Mouse (Mus musculus): Measurements from ENCODE around the gene Kng1.
"Not testable (repeated sequence)": the region's sequence is repeated elsewhere in the genome, so short reads cannot be mapped to it uniquely, and the experiment has no call there.

DNA sequence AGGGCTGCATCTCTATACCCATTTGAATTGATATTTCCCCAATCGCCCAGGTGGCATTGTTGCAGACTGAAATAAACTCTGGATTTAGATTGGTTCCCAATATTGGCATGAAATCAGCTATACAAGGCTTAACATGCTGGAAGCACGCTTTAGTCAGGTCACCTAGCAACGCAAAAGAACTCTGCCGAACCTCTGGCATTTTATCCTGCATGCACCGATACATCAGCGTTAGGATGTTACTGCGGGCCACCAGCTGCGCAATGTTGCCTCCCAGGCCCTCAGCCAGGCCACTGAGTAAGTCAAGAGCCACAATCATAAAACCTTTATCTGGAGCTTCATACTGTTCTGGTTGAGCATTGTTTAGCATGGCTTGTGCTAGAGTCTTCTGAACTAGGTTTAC lies 43.0 kb upstream of the Kng1 start:
- not testable (repeated sequence) for TF ChIP-seq ZNF384 (IDR thresholded peaks at IDR 0.05; ENCODE audit: low read depth, low read length); ZC3H11A (IDR thresholded peaks at IDR 0.05; ENCODE audit: borderline replicate concordance, low read depth, low read length); CHD2 (IDR thresholded peaks at IDR 0.05; ENCODE audit: low read depth, low read length); MAFK (IDR thresholded peaks at IDR 0.05; ENCODE audit: insufficient read depth, low read depth, low read length); HCFC1 (IDR thresholded peaks at IDR 0.05; ENCODE audit: borderline replicate concordance, insufficient read depth, low read length)

Data from ES-E14 (cell line).